Mouse (Mus musculus) megakaryocyte-erythroid progenitor cell, adult 5-6 weeks (primary cell): ENCODE measurements around the gene Lrp1. TPM values are rescaled to one million over a fixed set of nuclear protein-coding genes. Genes with fewer than 3 reads are reported as not detected.
A peak's percentile ranks its signal among the peaks of the same experiment; 100 is the strongest.

Source experiments
- ATAC-seq: replicated peaks from 2 replicates; pipeline ENCODE4 v1.8.0; 2016; ENCODE audit warnings: mild to moderate bottlenecking, inconsistent platforms; ENCODE audit not compliant: severe bottlenecking, poor library complexity, low FRiP score, low TSS enrichment
- total RNA-seq, 2 experiments: library from RNA; stranded (forward) in 1 of 2; stranded (reverse) in 1 of 2; fragments of 200-1000, 215-1000 nt in 1 of 2; fragments of >200 nt in 1 of 2; fragmentation: Nextera tagmentation in 1 of 2; gene quantifications; 2 replicates each; pipeline ENCODE4 v1.2.3; 2014 to 2017

Lrp1 gene
- total RNA-seq, 2 experiments from 2014 or later: 0.26 TPM; not detected in 1

- ATAC-seq: no peak
These were observed 22.3 kb downstream of the Lrp1 start for GRCm38 (mm10) chr10:127598607-127599006.

- ATAC-seq: no peak
These were observed 23.5 kb downstream of the Lrp1 start for GRCm38 (mm10) chr10:127597311-127597901.

- ATAC-seq: no peak
These were observed 24.5 kb downstream of the Lrp1 start for GRCm38 (mm10) chr10:127596321-127596941.

- ATAC-seq: no peak
These were observed 25.8 kb downstream of the Lrp1 start for GRCm38 (mm10) chr10:127594930-127595715.

GRCm38 (mm10) chr10:127594405-127594804, 26.5 kb downstream of the Lrp1 start:
- ATAC-seq: no peak

- no peak for ATAC-seq
These were observed 28.1 kb downstream of the Lrp1 start for GRCm38 (mm10) chr10:127592850-127593249.

GRCm38 (mm10) chr10:127592423-127592822, 28.5 kb downstream of the Lrp1 start:
- no peak for ATAC-seq

GRCm38 (mm10) chr10:127591514-127591913, 29.4 kb downstream of the Lrp1 start:
- no peak for ATAC-seq

- ATAC-seq: no peak
These were observed 30.0 kb downstream of the Lrp1 start for GRCm38 (mm10) chr10:127590831-127591451.

- no peak for ATAC-seq
These were observed 30.7 kb downstream of the Lrp1 start for GRCm38 (mm10) chr10:127590256-127590655.

GRCm38 (mm10) chr10:127587776-127588175, 33.2 kb downstream of the Lrp1 start:
- ATAC-seq: no peak

GRCm38 (mm10) chr10:127586209-127586608, 34.7 kb downstream of the Lrp1 start:
- no peak for ATAC-seq

- no peak for ATAC-seq
These were observed 35.4 kb downstream of the Lrp1 start for GRCm38 (mm10) chr10:127585598-127585997.

- no peak for ATAC-seq
These were observed 37.3 kb downstream of the Lrp1 start for GRCm38 (mm10) chr10:127583649-127584048.

- no peak for ATAC-seq
These were observed 39.7 kb downstream of the Lrp1 start for GRCm38 (mm10) chr10:127581291-127581690.

GRCm38 (mm10) chr10:127577982-127578381, 43.0 kb downstream of the Lrp1 start:
- ATAC-seq: no peak

- ATAC-seq: no peak
These were observed 43.8 kb downstream of the Lrp1 start for GRCm38 (mm10) chr10:127577156-127577555.

- peak; percentile 72 for ATAC-seq
These were observed 44.5 kb downstream of the Lrp1 start for GRCm38 (mm10) chr10:127576381-127576961.

- no peak for ATAC-seq
These were observed 45.2 kb downstream of the Lrp1 start for GRCm38 (mm10) chr10:127575741-127576140.

GRCm38 (mm10) chr10:127572281-127572680, 48.7 kb downstream of the Lrp1 start:
- ATAC-seq: no peak
